Mouse (Mus musculus) embryonic facial prominence, embryonic 11.5 days (tissue): ENCODE measurements around the gene Hnrnph1. TPM values are rescaled to one million over a fixed set of nuclear protein-coding genes. Genes with fewer than 3 reads are reported as not detected.
A peak's percentile ranks its signal among the peaks of the same experiment; 100 is the strongest.

Experiments used
- ATAC-seq: fragments of 200-750 bp; cut with Nextera tagmentation; replicated peaks from 2 replicates; pipeline ENCODE4 v1.8.0; 2017; ENCODE audit warnings: low read depth; ENCODE audit not compliant: insufficient number of reproducible peaks, low FRiP score, low TSS enrichment
- DNase-seq: peaks from one replicate; pipeline ENCODE4 v3.0.0-alpha.2; 2015; ENCODE audit warnings: low spot score
- H3K27ac ChIP-seq: fragments of 300-500 bp; sonication (generic); replicated peaks from 2 replicates; pipeline ENCODE4 v1.5.1; 2014; ENCODE audit warnings: mild to moderate bottlenecking, low read depth, low read length, control low read depth
- H3K27me3 ChIP-seq: fragments of 300-500 bp; sonication (generic); 2 replicates; pipeline ENCODE4 v1.6.1; 2014; ENCODE audit warnings: mild to moderate bottlenecking, low read length, moderate library complexity, mixed read lengths; ENCODE audit not compliant: control insufficient read depth, insufficient read depth
- H3K36me3 ChIP-seq: fragments of 300-500 bp; sonication (generic); replicated peaks from 2 replicates; pipeline ENCODE4 v1.6.1; 2014; ENCODE audit warnings: low read depth, mild to moderate bottlenecking, low read length, moderate library complexity, mixed read lengths; ENCODE audit not compliant: control insufficient read depth, insufficient read depth
- H3K4me1 ChIP-seq: fragments of 300-500 bp; sonication (generic); 2 replicates; pipeline ENCODE4 v1.6.1; 2014; ENCODE audit warnings: low read length, mixed read lengths; ENCODE audit not compliant: control insufficient read depth, insufficient read depth
- H3K4me2 ChIP-seq: fragments of 300-500 bp; sonication (generic); 2 replicates; pipeline ENCODE4 v1.6.1; 2014; ENCODE audit warnings: low read depth, mild to moderate bottlenecking, control low read depth, low read length, moderate library complexity
- H3K4me3 ChIP-seq: fragments of 300-500 bp; sonication (generic); 2 replicates; pipeline ENCODE4 v1.5.1; 2014; ENCODE audit warnings: low read depth, low read length, control low read depth
- H3K9ac ChIP-seq: fragments of 300-500 bp; sonication (generic); replicated peaks from 2 replicates; pipeline ENCODE4 v1.6.1; 2014; ENCODE audit warnings: mild to moderate bottlenecking, control low read depth, low read length
- H3K9me3 ChIP-seq: fragments of 300-500 bp; sonication (generic); replicated peaks from 2 replicates; pipeline ENCODE4 v1.6.1; 2016; ENCODE audit warnings: mild to moderate bottlenecking, low read length, inconsistent platforms, mixed read lengths; ENCODE audit not compliant: control insufficient read depth
- WGBS: fragments of 180-500 bp; shearing (Covaris S2); extraction: QIAGEN DNeasy Blood & Tissue Kit; methylation state at CpG from one replicate; pipeline ENCODE4 v1.1.7; 2014; 5-methylcytosine and 5-hydroxymethylcytosine counted together
- polyA plus RNA-seq: library from polyadenylated mRNA; unstranded; fragments of >200 nt; fragmentation: Nextera tagmentation; extraction: Ambion mirVana; gene quantifications from 2 replicates; pipeline ENCODE4 v1.2.1, GENCODE M21; 2014

The Hnrnph1 gene
- polyA plus RNA-seq, 1 experiment from 2014 or later, result 855 TPM

- no peak overlapping the region for H3K4me2 ChIP-seq
- no peaks in the 10 kb centered on the region for H3K4me1 ChIP-seq
- no peak overlapping the region for H3K4me3 ChIP-seq
- H3K36me3 ChIP-seq, result no peaks in the 10 kb centered on the region
- H3K27ac ChIP-seq, result no peak overlapping the region
- no peaks in the 10 kb centered on the region for H3K9me3 ChIP-seq
- no peaks in the 10 kb centered on the region for H3K27me3 ChIP-seq
- WGBS, result 14% methylated on average over 4 of the region's 4 CpGs
- ATAC-seq (no peak), DNase-seq (peak; percentile 85)
- no peak overlapping the region for H3K9ac ChIP-seq
These were observed 12.2 kb upstream of the Hnrnph1 start for GRCm38 (mm10) chr11:50364548-50364947.

- no peaks in the 10 kb centered on the region for H3K4me1 ChIP-seq
- DNase-seq, result no peak
- H3K27ac ChIP-seq, result no peak overlapping the region
- no peak overlapping the region for H3K9ac ChIP-seq
- no peak overlapping the region for H3K4me2 ChIP-seq
- no peaks in the 10 kb centered on the region for H3K36me3 ChIP-seq
- H3K9me3 ChIP-seq, result no peaks in the 10 kb centered on the region
- H3K27me3 ChIP-seq, result no peaks in the 10 kb centered on the region
- no peak for ATAC-seq
- no peak overlapping the region for H3K4me3 ChIP-seq
These were observed 11.5 kb upstream of the Hnrnph1 start for GRCm38 (mm10) chr11:50365322-50365721.

GRCm38 (mm10) chr11:50367531-50367930, 9.3 kb upstream of the Hnrnph1 start:
- Histone ChIP-seq H3K9ac (no peak overlapping the region), H3K4me2 (no peak overlapping the region), H3K9me3 (no peaks in the 10 kb centered on the region), H3K27me3 (no peaks in the 10 kb centered on the region), H3K36me3 (no peaks in the 10 kb centered on the region), H3K4me3 (no peak overlapping the region), H3K4me1 (no peaks in the 10 kb centered on the region), H3K27ac (no peak overlapping the region)
- whole genome bisulfite sequencing, result 96% methylated on average over 9 of the region's 9 CpGs
- ATAC-seq (no peak), DNase-seq (no peak)

GRCm38 (mm10) chr11:50369360-50369911, 7.4 kb upstream of the Hnrnph1 start:
- H3K9ac ChIP-seq, result no peak overlapping the region
- H3K4me3 ChIP-seq, result no peak overlapping the region
- no peak overlapping the region for H3K4me2 ChIP-seq
- H3K9me3 ChIP-seq, result no peaks in the 10 kb centered on the region
- WGBS, result 83% methylated on average over 5 of the region's 5 CpGs
- ATAC-seq (no peak), DNase-seq (no peak)
- H3K27me3 ChIP-seq, result no peaks in the 10 kb centered on the region
- no peaks in the 10 kb centered on the region for H3K4me1 ChIP-seq
- no peaks in the 10 kb centered on the region for H3K36me3 ChIP-seq
- H3K27ac ChIP-seq, result no peak overlapping the region

- Histone ChIP-seq H3K4me1 (no peaks in the 10 kb centered on the region), H3K9me3 (no peaks in the 10 kb centered on the region), H3K4me2 (peak overlapping the region; percentile 29; the same call in 1 of the 2 replicates), H3K27me3 (no peaks in the 10 kb centered on the region), H3K27ac (no peak overlapping the region), H3K36me3 (no peaks in the 10 kb centered on the region), H3K9ac (peak overlapping the region; percentile 51), H3K4me3 (no peak overlapping the region)
- DNase-seq (peak; percentile 20), ATAC-seq (no peak)
- 55% methylated on average over 4 of the region's 4 CpGs for WGBS
These were observed 5.8 kb upstream of the Hnrnph1 start for GRCm38 (mm10) chr11:50370969-50371368.

GRCm38 (mm10) chr11:50371399-50371841, 5.4 kb upstream of the Hnrnph1 start:
- Histone ChIP-seq H3K27me3 (no peaks in the 10 kb centered on the region), H3K9ac (peak overlapping the region; percentile 51)
- ATAC-seq, result peak; percentile 25; the same call in 1 of the 2 replicates

GRCm38 (mm10) chr11:50371911-50372310, 4.9 kb upstream of the Hnrnph1 start:
- no peak for ATAC-seq
- peak overlapping the region; percentile 51; the same call in 1 of the 2 replicates for H3K9ac ChIP-seq
- H3K4me2 ChIP-seq, result peak overlapping the region; percentile 29; the same call in 1 of the 2 replicates
- no peaks in the 10 kb centered on the region for H3K36me3 ChIP-seq
- H3K4me1 ChIP-seq, result no peaks in the 10 kb centered on the region; the same call in 1 of the 2 replicates
- no peaks in the 10 kb centered on the region for H3K27me3 ChIP-seq
- H3K4me3 ChIP-seq, result no peak overlapping the region
- H3K9me3 ChIP-seq, result no peaks in the 10 kb centered on the region
- 93% methylated on average over 1 of the region's 1 CpGs for WGBS
- no peak overlapping the region for H3K27ac ChIP-seq
- DNase-seq, result no peak

More at GRCm38 (mm10) chr11:50371399-50371841, 5.4 kb upstream of the Hnrnph1 start:
- DNase-seq, result peak; percentile 80
- no peaks in the 10 kb centered on the region for H3K36me3 ChIP-seq
- H3K4me2 ChIP-seq, result peak overlapping the region; percentile 29
- no peaks in the 10 kb centered on the region; the same call in 1 of the 2 replicates for H3K4me1 ChIP-seq
- H3K9me3 ChIP-seq, result no peaks in the 10 kb centered on the region
- 2% methylated on average over 18 of the region's 18 CpGs for WGBS
- peak overlapping the region; percentile 25 for H3K4me3 ChIP-seq
- no peak overlapping the region for H3K27ac ChIP-seq

- H3K4me1 ChIP-seq, result no peaks in the 10 kb centered on the region; the same call in 1 of the 2 replicates
These were observed 3.7 kb upstream of the Hnrnph1 start for GRCm38 (mm10) chr11:50373086-50373485.

More at GRCm38 (mm10) chr11:50373086-50373485, 3.7 kb upstream of the Hnrnph1 start:
- no peak for ATAC-seq
- H3K27ac ChIP-seq, result no peak overlapping the region
- H3K4me2 ChIP-seq, result no peak overlapping the region
- H3K27me3 ChIP-seq, result no peaks in the 10 kb centered on the region
- no peaks in the 10 kb centered on the region for H3K36me3 ChIP-seq
- no peaks in the 10 kb centered on the region for H3K9me3 ChIP-seq
- H3K4me3 ChIP-seq, result no peak overlapping the region
- no peak overlapping the region for H3K9ac ChIP-seq
- DNase-seq, result no peak
